Mouse (Mus musculus) small intestine, adult 2 months (tissue): ENCODE data around the gene Nlrp9c.
"Not testable (repeated sequence)": the region's sequence is repeated elsewhere in the genome, so short reads cannot be mapped to it uniquely, and the experiment has no call there.

Experiments used
- CTCF ChIP-seq: fragments of 200-500 bp; IDR thresholded peaks from 2 replicates; pipeline ENCODE4 v1.5.1; 2012; ENCODE audit warnings: low read depth, mild to moderate bottlenecking, control low read depth, inconsistent platforms, low read length, moderate library complexity, mixed read lengths; ENCODE audit not compliant: insufficient replicate concordance, insufficient read length; ENCODE audit errors: extremely low read depth
- POLR2A ChIP-seq: fragments of 200-500 bp; IDR thresholded peaks from 2 replicates; pipeline ENCODE4 v1.6.1; 2012; ENCODE audit warnings: low read depth, mild to moderate bottlenecking, control low read depth, inconsistent platforms, low read length, moderate library complexity

- not testable (repeated sequence) for TF ChIP-seq CTCF, POLR2A
Measured at GRCm38 (mm10) chr7:26311786-26312185, 91.7 kb downstream of the Nlrp9c start.
